Mouse (Mus musculus): ENCODE data around the gene Cnp. TPM values are rescaled to one million over a fixed set of nuclear protein-coding genes. Genes with fewer than 3 reads are reported as not detected.

The Cnp gene
- polyA plus RNA-seq, 1 experiment = 10.2 TPM

DNA sequence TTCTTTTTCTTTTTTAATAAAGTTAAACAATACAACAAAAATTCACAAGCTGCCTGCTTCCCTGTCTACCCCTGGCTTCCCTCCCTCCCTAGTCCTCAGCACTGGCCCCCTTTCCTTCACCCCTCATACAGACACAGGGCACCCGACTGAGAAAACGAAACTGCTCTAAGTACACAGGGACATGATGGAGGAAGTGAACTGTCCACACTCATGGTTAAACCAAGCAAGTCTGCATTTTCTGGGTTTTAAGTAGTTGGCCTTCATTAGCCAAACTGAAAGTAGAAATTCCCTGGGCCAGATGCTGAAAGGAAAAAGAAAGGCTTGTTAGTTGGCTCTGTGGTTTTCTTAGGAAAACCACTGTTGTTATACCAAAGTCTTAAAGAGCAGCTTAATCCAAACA is 8.1 kb downstream of the Cnp start:
- no peaks in the 10 kb centered on the region for H3K79me2 ChIP-seq (ENCODE audit: control insufficient read depth, insufficient read depth)
- H3K79me3 ChIP-seq (ENCODE audit: low read depth) = peaks cover 2% of the 10 kb centered on the region
- H3K4me3 ChIP-seq (ENCODE audit: insufficient read depth, poor library complexity, severe bottlenecking) = no peak overlapping the region
- no peak overlapping the region for H3ac ChIP-seq (ENCODE audit: control insufficient read depth, insufficient read length, low read depth)
- no peaks in the 10 kb centered on the region for H3K27me3 ChIP-seq (ENCODE audit: control insufficient read depth, insufficient read depth, insufficient read length)
- no peak for TF ChIP-seq CTCF (IDR thresholded peaks at IDR 0.05; ENCODE audit: control insufficient read depth, insufficient read depth, insufficient read length)
- no peak for TF ChIP-seq USF1 (IDR thresholded peaks at IDR 0.05; ENCODE audit: low read depth)
- peaks cover 85% of the 10 kb centered on the region for H3K36me3 ChIP-seq (ENCODE audit: control insufficient read depth, insufficient read depth)

DNA sequence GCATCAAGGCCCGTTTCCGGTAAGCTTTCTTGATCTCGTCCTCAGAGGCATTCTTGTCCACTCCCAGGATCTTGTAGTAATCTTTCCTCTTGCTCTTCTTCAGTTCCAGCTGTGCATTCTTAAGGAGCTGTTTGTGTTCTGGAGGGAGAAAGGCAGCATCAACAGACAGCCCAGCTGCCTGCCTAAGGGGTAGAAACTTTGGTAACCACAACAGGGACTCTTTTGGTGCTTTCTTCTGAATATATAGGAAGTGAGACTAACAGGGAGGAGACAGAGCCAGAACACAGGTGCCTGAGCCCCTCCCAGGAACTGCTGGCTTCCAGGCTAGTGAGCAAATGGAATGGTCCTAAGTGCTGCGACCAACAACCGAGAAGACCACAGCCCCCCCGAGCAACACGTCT is 9.9 kb downstream of the Cnp start:
- no peaks in the 10 kb centered on the region for H3K27me3 ChIP-seq (ENCODE audit: control insufficient read depth, insufficient read depth, insufficient read length)
- no peak for TF ChIP-seq CEBPB (IDR thresholded peaks at IDR 0.05; ENCODE audit: low read depth)
- TF ChIP-seq MYOD1 (IDR thresholded peaks at IDR 0.05; ENCODE audit: control insufficient read depth, insufficient read length, low read depth) = no peak
- TF ChIP-seq USF1 (IDR thresholded peaks at IDR 0.05; ENCODE audit: low read depth) = no peak
- no peak for TF ChIP-seq MAX (IDR thresholded peaks at IDR 0.05)
- TF ChIP-seq FOSL1 (IDR thresholded peaks at IDR 0.05; ENCODE audit: insufficient read depth, low read length, poor library complexity, severe bottlenecking) = no peak
- no peak for TF ChIP-seq CTCF (IDR thresholded peaks at IDR 0.05; ENCODE audit: control insufficient read depth, insufficient read depth, insufficient read length)
- no peak for TF ChIP-seq MYOG (IDR thresholded peaks at IDR 0.05; ENCODE audit: control insufficient read depth, extremely low read depth, insufficient read length)

DNA sequence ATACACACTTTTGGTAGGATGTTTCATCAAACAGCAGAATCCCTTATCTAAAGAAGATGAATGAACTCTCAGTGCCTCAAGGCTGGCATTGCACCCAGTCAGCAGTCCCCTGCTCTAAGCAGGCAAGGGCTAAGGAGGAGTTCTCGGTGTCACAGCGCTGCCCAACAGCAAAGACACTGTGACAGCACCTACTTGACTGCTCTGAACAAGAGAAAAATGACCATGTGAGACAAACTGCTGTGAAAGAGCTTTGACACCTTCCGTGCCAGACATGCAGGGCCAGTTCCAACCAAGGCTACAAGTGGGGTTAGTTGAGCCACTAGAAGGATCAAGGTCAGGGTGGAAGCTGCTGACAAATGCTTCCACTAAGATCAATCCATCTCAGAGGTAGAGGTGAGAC is 10.4 kb downstream of the Cnp start:
- H3K36me3 ChIP-seq (ENCODE audit: control insufficient read depth, insufficient read depth) = peaks cover 90% of the 10 kb centered on the region
- H3K79me3 ChIP-seq (ENCODE audit: low read depth) = peaks cover 2% of the 10 kb centered on the region
- H3K27me3 ChIP-seq (ENCODE audit: control insufficient read depth, insufficient read depth, insufficient read length) = no peaks in the 10 kb centered on the region
- H3K4me3 ChIP-seq (ENCODE audit: insufficient read depth, poor library complexity, severe bottlenecking) = no peak overlapping the region
- TF ChIP-seq CEBPB (IDR thresholded peaks at IDR 0.05; ENCODE audit: low read depth) (no peak), CTCF (IDR thresholded peaks at IDR 0.05; ENCODE audit: control insufficient read depth, insufficient read depth, insufficient read length) (no peak), FOSL1 (IDR thresholded peaks at IDR 0.05; ENCODE audit: insufficient read depth, low read length, poor library complexity, severe bottlenecking) (no peak), MYOD1 (IDR thresholded peaks at IDR 0.05; ENCODE audit: control insufficient read depth, insufficient read length, low read depth) (no peak), USF1 (IDR thresholded peaks at IDR 0.05; ENCODE audit: low read depth) (no peak), MYOG (IDR thresholded peaks at IDR 0.05; ENCODE audit: control insufficient read depth, extremely low read depth, insufficient read length) (no peak), MAX (IDR thresholded peaks at IDR 0.05) (no peak)
- no peak overlapping the region for H3ac ChIP-seq (ENCODE audit: control insufficient read depth, insufficient read length, low read depth)
- no peaks in the 10 kb centered on the region for H3K79me2 ChIP-seq (ENCODE audit: control insufficient read depth, insufficient read depth)

More for the DNA sequence above, 9.9 kb downstream of the Cnp start:
- no peaks in the 10 kb centered on the region for H3K79me2 ChIP-seq (ENCODE audit: control insufficient read depth, insufficient read depth)
- peaks cover 2% of the 10 kb centered on the region for H3K79me3 ChIP-seq (ENCODE audit: low read depth)
- no peak overlapping the region for H3K4me3 ChIP-seq (ENCODE audit: insufficient read depth, poor library complexity, severe bottlenecking)
- H3K36me3 ChIP-seq (ENCODE audit: control insufficient read depth, insufficient read depth) = peaks cover 86% of the 10 kb centered on the region
- no peak overlapping the region for H3ac ChIP-seq (ENCODE audit: control insufficient read depth, insufficient read length, low read depth)

DNA sequence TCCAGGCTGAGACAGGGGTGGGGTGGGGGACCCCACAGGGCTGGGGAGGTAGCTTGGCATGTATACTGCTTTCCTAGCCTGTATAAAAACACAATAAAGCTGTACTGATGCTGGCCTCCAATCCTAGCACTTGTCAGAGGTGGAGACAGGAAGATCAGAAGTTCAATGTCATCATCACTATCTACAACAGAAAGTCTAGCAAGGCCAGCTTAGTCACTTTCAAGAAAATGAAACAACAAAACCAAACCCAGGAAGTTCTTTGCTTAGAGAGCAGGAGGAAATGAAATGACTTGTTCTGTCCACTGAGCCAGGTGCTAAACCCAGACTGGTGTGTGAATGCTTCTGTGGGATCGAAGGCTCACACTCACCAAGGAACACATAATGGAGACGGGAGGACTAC is 13.8 kb downstream of the Cnp start:
- Histone ChIP-seq H3K4me3 (ENCODE audit: insufficient read depth, poor library complexity, severe bottlenecking) (no peak overlapping the region), H3K79me3 (ENCODE audit: low read depth) (no peaks in the 10 kb centered on the region), H3K36me3 (ENCODE audit: control insufficient read depth, insufficient read depth) (peaks cover 98% of the 10 kb centered on the region), H3K27me3 (ENCODE audit: control insufficient read depth, insufficient read depth, insufficient read length) (no peaks in the 10 kb centered on the region), H3K79me2 (ENCODE audit: control insufficient read depth, insufficient read depth) (no peaks in the 10 kb centered on the region), H3ac (ENCODE audit: control insufficient read depth, insufficient read length, low read depth) (no peak overlapping the region)
- no peak for TF ChIP-seq MYOG (IDR thresholded peaks at IDR 0.05; ENCODE audit: control insufficient read depth, extremely low read depth, insufficient read length)
- TF ChIP-seq MAX (IDR thresholded peaks at IDR 0.05) = no peak
- no peak for TF ChIP-seq MYOD1 (IDR thresholded peaks at IDR 0.05; ENCODE audit: control insufficient read depth, insufficient read length, low read depth)
- TF ChIP-seq CEBPB (IDR thresholded peaks at IDR 0.05; ENCODE audit: low read depth) = no peak
- no peak for TF ChIP-seq FOSL1 (IDR thresholded peaks at IDR 0.05; ENCODE audit: insufficient read depth, low read length, poor library complexity, severe bottlenecking)
- TF ChIP-seq CTCF (IDR thresholded peaks at IDR 0.05; ENCODE audit: control insufficient read depth, insufficient read depth, insufficient read length) = no peak
- no peak for TF ChIP-seq USF1 (IDR thresholded peaks at IDR 0.05; ENCODE audit: low read depth)

DNA sequence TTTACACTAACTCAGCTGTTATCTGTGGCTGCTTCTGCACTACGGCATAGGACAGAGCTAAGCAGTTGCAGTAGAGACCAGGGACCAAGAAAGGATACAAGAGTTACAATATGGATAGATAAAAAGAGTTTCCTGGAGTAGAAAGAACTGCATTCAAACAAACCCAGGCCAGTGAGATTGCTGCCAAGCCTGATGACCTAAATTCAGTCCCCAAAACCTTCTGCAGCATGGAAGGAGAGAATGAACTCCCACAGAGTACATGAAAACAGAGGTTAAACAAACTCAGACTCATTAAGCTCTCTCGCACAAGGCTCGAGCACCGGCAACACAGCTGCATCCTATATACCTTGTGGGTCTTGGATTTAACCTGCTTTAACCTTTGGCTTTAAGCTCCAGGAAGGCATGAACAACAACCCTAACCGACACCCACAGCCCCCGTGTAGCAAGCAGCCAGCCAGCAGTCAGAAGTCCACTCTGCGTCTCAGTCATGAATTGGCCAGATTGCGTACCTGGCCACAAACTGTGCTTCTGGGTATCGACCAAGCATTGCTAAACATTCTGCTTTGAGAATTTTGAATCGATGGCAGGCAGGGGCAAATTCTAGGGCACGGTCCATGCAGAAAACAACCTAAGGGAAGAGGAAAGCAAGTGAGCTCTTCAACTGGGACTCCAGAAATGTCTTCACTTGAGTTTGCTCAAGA is 17.8 kb downstream of the Cnp start:
- Histone ChIP-seq H3K79me3 (ENCODE audit: low read depth) (no peaks in the 10 kb centered on the region), H3ac (ENCODE audit: control insufficient read depth, insufficient read length, low read depth) (no peak overlapping the region), H3K36me3 (ENCODE audit: control insufficient read depth, insufficient read depth) (peaks cover 98% of the 10 kb centered on the region), H3K4me3 (ENCODE audit: insufficient read depth, poor library complexity, severe bottlenecking) (no peak overlapping the region), H3K79me2 (ENCODE audit: control insufficient read depth, insufficient read depth) (no peaks in the 10 kb centered on the region), H3K27me3 (ENCODE audit: control insufficient read depth, insufficient read depth, insufficient read length) (no peaks in the 10 kb centered on the region)
- no peak for TF ChIP-seq MYOD1 (IDR thresholded peaks at IDR 0.05; ENCODE audit: control insufficient read depth, insufficient read length, low read depth)
- TF ChIP-seq FOSL1 (IDR thresholded peaks at IDR 0.05; ENCODE audit: insufficient read depth, low read length, poor library complexity, severe bottlenecking) = no peak
- no peak for TF ChIP-seq MAX (IDR thresholded peaks at IDR 0.05)
- TF ChIP-seq CEBPB (IDR thresholded peaks at IDR 0.05; ENCODE audit: low read depth) = no peak
- TF ChIP-seq MYOG (IDR thresholded peaks at IDR 0.05; ENCODE audit: control insufficient read depth, extremely low read depth, insufficient read length) = no peak
- no peak for TF ChIP-seq CTCF (IDR thresholded peaks at IDR 0.05; ENCODE audit: control insufficient read depth, insufficient read depth, insufficient read length)
- TF ChIP-seq USF1 (IDR thresholded peaks at IDR 0.05; ENCODE audit: low read depth) = no peak

DNA sequence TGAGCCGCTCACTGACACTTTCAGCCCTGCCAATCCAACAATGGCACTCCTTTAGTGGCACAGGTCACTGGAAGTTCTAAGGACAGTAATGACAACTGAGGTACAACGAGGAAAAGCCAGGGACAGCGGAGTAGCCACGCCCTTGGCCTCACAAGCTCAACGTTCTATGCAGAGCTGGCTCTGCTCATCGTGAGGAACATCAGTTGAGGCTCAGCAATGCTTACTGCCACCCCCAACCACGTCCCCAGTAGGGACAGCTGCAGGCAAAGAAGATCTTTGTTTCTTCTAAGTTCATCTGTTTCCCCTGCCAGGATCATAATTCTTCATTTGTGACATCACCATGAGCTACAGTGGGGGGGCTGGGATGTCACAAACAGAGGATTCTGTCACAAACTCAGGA is 19.9 kb downstream of the Cnp start:
- Histone ChIP-seq H3ac (ENCODE audit: control insufficient read depth, insufficient read length, low read depth) (no peak overlapping the region), H3K79me2 (ENCODE audit: control insufficient read depth, insufficient read depth) (no peaks in the 10 kb centered on the region), H3K79me3 (ENCODE audit: low read depth) (no peaks in the 10 kb centered on the region), H3K4me3 (ENCODE audit: insufficient read depth, poor library complexity, severe bottlenecking) (no peak overlapping the region), H3K27me3 (ENCODE audit: control insufficient read depth, insufficient read depth, insufficient read length) (no peaks in the 10 kb centered on the region), H3K36me3 (ENCODE audit: control insufficient read depth, insufficient read depth) (peaks cover 99% of the 10 kb centered on the region)
- TF ChIP-seq CTCF (IDR thresholded peaks at IDR 0.05; ENCODE audit: control insufficient read depth, insufficient read depth, insufficient read length) (no peak), CEBPB (IDR thresholded peaks at IDR 0.05; ENCODE audit: low read depth) (no peak), FOSL1 (IDR thresholded peaks at IDR 0.05; ENCODE audit: insufficient read depth, low read length, poor library complexity, severe bottlenecking) (no peak), MAX (IDR thresholded peaks at IDR 0.05) (no peak), MYOD1 (IDR thresholded peaks at IDR 0.05; ENCODE audit: control insufficient read depth, insufficient read length, low read depth) (no peak), USF1 (IDR thresholded peaks at IDR 0.05; ENCODE audit: low read depth) (no peak), MYOG (IDR thresholded peaks at IDR 0.05; ENCODE audit: control insufficient read depth, extremely low read depth, insufficient read length) (no peak)
